Mouse (Mus musculus) limb, embryonic 14.5 days (tissue): Measurements from ENCODE around the gene Dlx5. TPM values are rescaled to one million over a fixed set of nuclear protein-coding genes. Genes with fewer than 3 reads are reported as not detected.

Source experiments
- ATAC-seq: fragments of 200-750 bp; cut with Nextera tagmentation; 2 replicates; pipeline ENCODE4 v1.8.0; 2017; ENCODE audit warnings: low read depth, moderate number of reproducible peaks, moderate TSS enrichment; ENCODE audit not compliant: low FRiP score
- DNase-seq: peaks from one replicate; pipeline ENCODE4 v3.0.0-alpha.2; 2015; ENCODE audit warnings: low spot score
- H3K27ac ChIP-seq: fragments of 300-500 bp; sonication (generic); replicated peaks from 2 replicates; pipeline ENCODE4 v1.5.1; 2014; ENCODE audit warnings: low read depth, mild to moderate bottlenecking, low read length, moderate library complexity, mixed read lengths
- H3K27me3 ChIP-seq: fragments of 300-500 bp; sonication (generic); 2 replicates; pipeline ENCODE4 v1.6.1; 2014; ENCODE audit warnings: low read length, mixed read lengths; ENCODE audit not compliant: control insufficient read depth, insufficient read depth
- H3K36me3 ChIP-seq: fragments of 300-500 bp; sonication (generic); 2 replicates; pipeline ENCODE4 v1.6.1; 2014; ENCODE audit warnings: mild to moderate bottlenecking, low read length, moderate library complexity, mixed read lengths; ENCODE audit not compliant: control insufficient read depth, insufficient read depth
- H3K4me1 ChIP-seq: fragments of 300-500 bp; sonication (generic); 2 replicates; pipeline ENCODE4 v1.6.1; 2014; ENCODE audit warnings: antibody characterized with exemption, low read length, mixed read lengths; ENCODE audit not compliant: control insufficient read depth, insufficient read depth
- H3K4me2 ChIP-seq: fragments of 300-500 bp; sonication (generic); replicated peaks from 2 replicates; pipeline ENCODE4 v1.6.1; 2014; ENCODE audit warnings: low read depth, mild to moderate bottlenecking, low read length, moderate library complexity; ENCODE audit not compliant: severe bottlenecking
- H3K4me3 ChIP-seq: fragments of 300-500 bp; sonication (generic); replicated peaks from 2 replicates; pipeline ENCODE4 v1.5.1; 2014; ENCODE audit warnings: low read length
- H3K9ac ChIP-seq: fragments of 300-500 bp; sonication (generic); 2 replicates; pipeline ENCODE4 v1.6.1; 2014; ENCODE audit warnings: mild to moderate bottlenecking, low read depth, low read length, moderate library complexity; ENCODE audit not compliant: severe bottlenecking
- H3K9me3 ChIP-seq: fragments of 300-500 bp; sonication (generic); 2 replicates; pipeline ENCODE4 v1.6.1; 2016; ENCODE audit warnings: low read length; ENCODE audit not compliant: control insufficient read depth
- POLR2A ChIP-seq: fragments of 200-500 bp; IDR thresholded peaks from 2 replicates; pipeline ENCODE4 v1.8.0; 2012; ENCODE audit warnings: inconsistent platforms, mild to moderate bottlenecking, moderate library complexity, borderline replicate concordance; ENCODE audit not compliant: insufficient read depth, insufficient read length; ENCODE audit errors: extremely low read depth
- WGBS: fragments of 180-500 bp; shearing (Covaris S2); extraction: QIAGEN DNeasy Blood & Tissue Kit; methylation state at CpG from one replicate; pipeline ENCODE4 v1.1.7; 2014; 5-methylcytosine and 5-hydroxymethylcytosine counted together
- polyA plus RNA-seq, 2 experiments: library from polyadenylated mRNA; depleted of rRNA in 1 of 2; stranded (reverse) in 1 of 2; unstranded in 1 of 2; fragments of >200 nt; fragmentation: Nextera tagmentation in 1 of 2; extraction: Ambion mirVana in 1 of 2; gene quantifications; 2 replicates each; pipeline versions ENCODE4 v1.2.1 to v1.2.3; 2012 to 2014

The Dlx5 gene
- polyA plus RNA-seq, 2 experiments: 18.8 to 35.7 TPM

GRCm38 (mm10) chr6:6863160-6863870, 18.6 kb downstream of the Dlx5 start, which contains the start of gene Dlx6:
Dlx6 (plus strand) TSS chr6:6863334.
- H3K27ac ChIP-seq: no peak within 1 kb of the TSS; the same call in 1 of the 2 replicates
- ATAC-seq: peak; percentile 48
- H3K4me3 ChIP-seq: peak within 1 kb of the TSS; percentile 50
- peak within 1 kb of the TSS; percentile 52 for H3K9ac ChIP-seq
- H3K36me3 ChIP-seq: no peaks in the 10 kb centered on the region
- TF ChIP-seq POLR2A: no peak
- no peak for DNase-seq
- WGBS: under 1% methylated on average over 44 of the region's 52 CpGs
- H3K9me3 ChIP-seq: no peaks in the 10 kb centered on the region
- H3K4me2 ChIP-seq: peak within 1 kb of the TSS; percentile 85
- H3K27me3 ChIP-seq: peaks cover 91% of the 10 kb centered on the region
- peaks cover 7% of the 10 kb centered on the region; the same call in 1 of the 2 replicates for H3K4me1 ChIP-seq

DNA sequence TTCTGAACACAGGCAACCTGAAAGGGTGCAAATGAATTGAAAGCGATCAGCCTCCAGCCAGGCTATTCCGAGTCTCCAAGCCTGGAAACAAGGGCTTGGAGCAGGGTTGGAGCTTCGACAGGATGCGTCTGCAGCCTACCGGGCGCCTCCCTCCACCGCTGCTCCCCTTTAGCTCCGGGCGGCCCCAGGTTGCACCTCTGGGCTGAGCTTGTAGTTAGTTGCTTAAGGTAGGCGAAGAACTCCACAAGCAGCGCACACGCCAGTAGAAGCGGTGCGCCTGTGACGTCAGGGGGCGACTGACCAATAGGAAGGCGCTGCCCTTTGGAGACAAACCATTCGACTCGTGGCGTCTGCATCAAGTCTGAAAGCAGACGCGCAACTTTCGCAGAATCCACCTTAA, 19.3 kb downstream of the Dlx5 start:
- TF ChIP-seq POLR2A: no peak
- no peak overlapping the region for H3K9ac ChIP-seq
- H3K4me3 ChIP-seq: peak overlapping the region; percentile 50
- no peaks in the 10 kb centered on the region for H3K9me3 ChIP-seq
- ATAC-seq: peak; percentile 77
- under 1% methylated on average over 22 of the region's 23 CpGs for WGBS
- no peak overlapping the region for H3K27ac ChIP-seq
- no peaks in the 10 kb centered on the region for H3K36me3 ChIP-seq
- DNase-seq: peak; percentile 83
- H3K4me1 ChIP-seq: peaks cover 7% of the 10 kb centered on the region; the same call in 1 of the 2 replicates
- peak overlapping the region; percentile 85 for H3K4me2 ChIP-seq
- H3K27me3 ChIP-seq: peaks cover 94% of the 10 kb centered on the region

DNA sequence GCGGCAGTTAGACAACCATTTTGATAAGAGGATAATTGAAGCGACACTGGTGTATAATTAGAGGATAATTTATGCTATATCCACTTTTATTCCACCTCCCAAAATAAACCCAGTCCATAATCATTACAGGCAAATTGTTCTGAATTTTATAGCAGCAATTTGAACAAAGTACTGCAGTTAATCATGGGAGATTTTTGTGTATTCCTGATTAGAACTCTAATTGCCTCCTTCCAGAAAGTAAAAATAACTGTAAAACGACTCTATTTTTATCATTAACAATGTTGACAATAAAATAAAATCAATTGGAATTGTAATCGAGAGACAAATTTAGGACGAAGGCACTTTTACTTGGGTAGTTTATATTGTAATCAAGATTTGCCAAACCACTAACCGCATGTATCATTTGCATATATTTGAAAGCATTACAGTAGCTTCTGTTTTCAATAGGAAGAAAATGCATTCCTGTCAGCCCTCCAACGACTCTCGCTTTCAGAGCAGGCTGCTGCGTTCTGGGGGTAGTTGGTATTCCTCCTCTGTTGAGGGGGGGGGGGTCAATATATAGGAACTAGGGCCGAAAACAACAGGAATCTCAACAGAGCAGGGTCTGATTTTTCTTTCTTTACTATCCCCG, 20.0 kb downstream of the Dlx5 start:
- DNase-seq (no peak), ATAC-seq (no peak)
- peak overlapping the region; percentile 50 for H3K4me3 ChIP-seq
- peaks cover 7% of the 10 kb centered on the region; the same call in 1 of the 2 replicates for H3K4me1 ChIP-seq
- peaks cover 96% of the 10 kb centered on the region for H3K27me3 ChIP-seq
- no peaks in the 10 kb centered on the region for H3K9me3 ChIP-seq
- H3K36me3 ChIP-seq: no peaks in the 10 kb centered on the region
- peak overlapping the region; percentile 85 for H3K4me2 ChIP-seq
- WGBS: 4% methylated on average over 11 of the region's 11 CpGs
- TF ChIP-seq POLR2A: no peak
- no peak overlapping the region for H3K9ac ChIP-seq
- H3K27ac ChIP-seq: no peak overlapping the region

- Histone ChIP-seq H3K9me3 (no peaks in the 10 kb centered on the region), H3K4me2 (peak overlapping the region; percentile 39), H3K4me1 (peaks cover 7% of the 10 kb centered on the region; the same call in 1 of the 2 replicates), H3K36me3 (no peaks in the 10 kb centered on the region), H3K27me3 (peaks cover 96% of the 10 kb centered on the region), H3K9ac (no peak overlapping the region), H3K27ac (no peak overlapping the region), H3K4me3 (peak overlapping the region; percentile 17)
- no peak for ATAC-seq
- under 1% methylated on average over 21 of the region's 21 CpGs for WGBS
- TF ChIP-seq POLR2A: no peak
- DNase-seq: no peak
Observed at GRCm38 (mm10) chr6:6861086-6861797, 20.6 kb downstream of the Dlx5 start.
